Mouse (Mus musculus): ENCODE measurements around the gene Nek5.
A peak's percentile ranks its signal among the peaks of the same experiment; 100 is the strongest.

Nek5 gene

GRCm38 (mm10) chr8:22089226-22089625 lies 35.6 kb downstream of the Nek5 start:
- no peak for DNase-seq (ENCODE audit: low spot score)

DNA sequence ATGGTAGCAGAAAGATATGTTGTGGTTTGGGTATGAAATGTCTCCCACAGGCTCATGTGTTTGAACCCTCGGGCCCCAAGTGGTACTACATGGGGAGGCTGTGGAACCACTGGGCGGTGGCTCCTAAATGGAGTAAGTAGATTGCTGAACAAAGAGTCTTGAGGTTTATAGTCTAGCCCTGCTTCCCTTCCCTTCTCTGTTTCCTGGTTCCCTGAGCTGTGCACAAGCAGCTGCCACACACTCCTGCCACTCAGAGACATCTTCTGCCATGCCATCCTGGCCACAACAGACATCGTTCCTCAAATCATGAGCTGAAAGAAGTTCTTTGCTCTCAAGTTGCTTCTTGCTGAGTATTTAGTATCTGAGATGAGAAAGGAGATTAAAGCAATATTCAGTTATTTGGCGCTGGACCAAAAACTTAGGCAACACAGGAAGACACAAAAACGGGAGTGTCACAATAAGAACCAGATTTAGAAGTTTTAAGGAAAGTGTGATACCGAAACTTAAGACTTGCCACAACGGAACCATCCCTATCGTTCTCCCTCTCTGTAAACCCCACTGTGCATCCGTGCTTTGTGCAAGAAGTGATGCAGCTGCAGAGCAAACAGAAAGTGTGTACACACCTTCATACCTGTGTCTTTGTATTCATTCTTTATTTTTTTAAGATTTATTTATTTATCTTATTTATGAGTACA lies 45.4 kb downstream of the Nek5 start:
- no peak for DNase-seq (ENCODE audit: low spot score)

- no peak for DNase-seq (ENCODE audit: low spot score)
Measured at GRCm38 (mm10) chr8:22061126-22061525, 63.7 kb downstream of the Nek5 start.

DNA sequence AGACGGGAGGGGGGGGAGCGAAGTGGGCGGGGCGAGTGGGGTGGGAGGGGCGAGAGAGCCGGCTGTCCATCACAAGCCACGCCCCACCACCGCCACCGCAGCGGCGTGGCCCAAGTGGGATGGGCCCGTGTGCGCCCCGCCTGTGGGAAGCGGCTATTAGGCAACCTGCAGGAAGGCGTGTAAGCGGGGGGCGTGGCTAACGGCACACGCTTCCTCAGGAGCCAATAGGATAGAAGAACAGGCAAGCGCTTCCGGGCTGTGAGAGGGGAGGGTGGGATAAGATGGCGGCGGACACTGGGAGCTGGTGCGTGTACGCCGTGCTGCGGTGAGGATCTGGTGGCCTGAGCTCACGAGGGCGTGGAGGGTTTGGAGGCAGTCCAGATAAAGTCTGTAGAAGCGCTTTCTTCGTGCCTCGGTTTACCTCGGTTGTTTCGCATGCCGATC lies 64.4 kb downstream of the Nek5 start, which contains the start of gene Alg11:
Gene Alg11, plus strand, starts transcription at position 276 of the 444 bp plus-strand sequence.
- DNase-seq (ENCODE audit: low spot score): peak; percentile 95

- peak; percentile 9 for DNase-seq (ENCODE audit: low spot score)
Measured at GRCm38 (mm10) chr8:22059821-22060445, 64.9 kb downstream of the Nek5 start, which contains the start of gene Atp7b. Gene Atp7b (minus strand): TSS chr8:22060305.

DNA sequence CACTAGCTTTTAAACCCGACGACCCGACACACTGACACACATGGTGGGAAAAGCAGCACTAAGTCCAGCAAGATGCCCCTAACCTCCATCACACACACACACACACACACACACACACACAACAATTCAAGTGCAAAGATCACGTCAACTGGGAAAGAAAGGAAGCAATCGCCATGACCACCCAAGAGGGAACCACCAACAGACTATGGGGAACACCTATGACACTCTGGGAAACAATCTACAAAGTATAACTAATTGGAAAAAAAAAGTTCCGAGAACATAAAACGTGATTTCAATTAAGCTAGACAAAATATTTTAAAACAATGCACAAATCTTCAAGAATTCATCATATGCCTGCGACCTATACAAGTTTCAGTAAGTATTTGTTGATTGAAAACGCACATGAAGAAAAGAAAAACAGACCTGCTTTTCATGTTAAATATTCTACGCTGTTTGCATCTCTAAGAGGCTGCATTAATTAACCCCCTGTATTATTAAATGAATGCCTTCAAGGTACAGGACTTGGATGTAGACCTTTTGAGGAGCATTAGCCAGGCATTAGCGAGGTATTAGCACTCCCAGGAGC lies 65.6 kb downstream of the Nek5 start:
- DNase-seq (ENCODE audit: low spot score): no peak

- DNase-seq (ENCODE audit: low spot score): no peak
Measured at GRCm38 (mm10) chr8:22058368-22058767, 66.5 kb downstream of the Nek5 start.

GRCm38 (mm10) chr8:22056850-22057249 lies 68.0 kb downstream of the Nek5 start:
- no peak for DNase-seq (ENCODE audit: low spot score)

DNA sequence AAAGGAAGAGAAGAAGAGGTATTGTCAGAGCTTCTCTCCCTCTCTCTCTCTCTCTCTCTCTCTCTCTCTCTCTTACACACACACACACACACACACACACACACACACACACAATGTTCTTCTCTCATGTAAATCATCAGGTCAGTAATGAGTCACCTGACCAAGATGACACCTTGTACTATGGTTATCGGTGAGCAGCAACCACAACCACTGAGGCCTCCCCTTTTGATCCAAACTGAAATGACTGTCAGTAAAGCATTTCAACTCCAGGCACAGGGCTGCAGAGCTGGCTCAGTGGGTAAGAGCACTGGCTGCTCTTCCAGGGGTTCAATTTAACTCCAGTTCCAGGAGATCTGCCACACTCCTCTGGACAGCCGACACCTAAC lies 69.4 kb downstream of the Nek5 start:
- no peak for DNase-seq (ENCODE audit: low spot score)

GRCm38 (mm10) chr8:22054674-22055491 lies 70.0 kb downstream of the Nek5 start:
- DNase-seq (ENCODE audit: low spot score): no peak

GRCm38 (mm10) chr8:22047699-22048464 lies 77.0 kb downstream of the Nek5 start:
- DNase-seq (ENCODE audit: low spot score): no peak

GRCm38 (mm10) chr8:22043706-22044105 lies 81.1 kb downstream of the Nek5 start:
- DNase-seq (ENCODE audit: low spot score): no peak

GRCm38 (mm10) chr8:22042515-22042914 lies 82.3 kb downstream of the Nek5 start:
- no peak for DNase-seq (ENCODE audit: low spot score)

DNA sequence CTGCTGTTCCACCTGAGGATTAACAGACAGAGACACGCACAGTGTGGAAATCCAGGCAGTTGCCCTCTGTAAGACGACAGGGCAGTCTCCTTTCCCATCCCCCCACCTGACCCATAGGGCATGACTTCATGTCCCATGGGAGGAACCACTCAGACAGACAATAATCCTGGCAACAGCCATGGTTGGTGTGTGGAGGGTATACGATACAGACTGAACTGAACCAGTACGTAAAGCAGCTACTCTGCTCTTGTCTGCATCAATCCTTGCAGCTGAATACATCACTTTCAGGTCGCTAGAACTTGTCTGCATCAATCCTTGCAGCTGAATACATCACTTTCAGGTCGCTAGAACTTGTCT lies 84.7 kb downstream of the Nek5 start:
- DNase-seq (ENCODE audit: low spot score): no peak

GRCm38 (mm10) chr8:22039468-22040152 lies 85.2 kb downstream of the Nek5 start:
- no peak for DNase-seq (ENCODE audit: low spot score)

- DNase-seq (ENCODE audit: low spot score): no peak
Measured at GRCm38 (mm10) chr8:22037022-22037421, 87.8 kb downstream of the Nek5 start.

- no peak for DNase-seq (ENCODE audit: low spot score)
Measured at GRCm38 (mm10) chr8:22036137-22036536, 88.7 kb downstream of the Nek5 start.

- no peak for DNase-seq (ENCODE audit: low spot score)
Measured at GRCm38 (mm10) chr8:22030990-22031389, 93.9 kb downstream of the Nek5 start.

DNA sequence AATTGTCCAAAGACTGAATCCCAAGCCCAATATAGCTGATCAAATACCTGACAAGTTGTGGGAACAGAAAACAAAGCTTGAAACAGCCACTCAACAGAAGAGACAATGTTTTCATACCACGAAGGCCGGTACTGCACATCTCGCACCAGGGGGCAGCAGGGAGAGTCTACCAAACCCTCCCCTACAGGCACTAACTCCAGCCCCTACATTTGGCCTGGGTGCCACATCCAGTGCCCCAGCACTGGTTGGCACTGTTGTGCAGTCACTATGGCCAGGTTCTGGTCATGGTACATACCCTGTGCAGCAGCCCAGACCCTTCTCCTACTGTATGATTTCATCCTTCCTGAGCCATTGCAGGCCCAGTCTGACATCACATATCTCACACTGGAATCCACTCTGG lies 95.9 kb downstream of the Nek5 start:
- no peak for DNase-seq (ENCODE audit: low spot score)

- DNase-seq (ENCODE audit: low spot score): no peak
Measured at GRCm38 (mm10) chr8:22025241-22025640, 99.6 kb downstream of the Nek5 start.
